Mouse (Mus musculus): ENCODE measurements around the gene Prdm9. TPM values are rescaled to one million over a fixed set of nuclear protein-coding genes. Genes with fewer than 3 reads are reported as not detected.

Prdm9 gene
- polyA plus RNA-seq (2015; fragmentation: Nextera tagmentation; extraction: Ambion mirVana) = 1.2 and 2.2 TPM in 2 replicates

DNA sequence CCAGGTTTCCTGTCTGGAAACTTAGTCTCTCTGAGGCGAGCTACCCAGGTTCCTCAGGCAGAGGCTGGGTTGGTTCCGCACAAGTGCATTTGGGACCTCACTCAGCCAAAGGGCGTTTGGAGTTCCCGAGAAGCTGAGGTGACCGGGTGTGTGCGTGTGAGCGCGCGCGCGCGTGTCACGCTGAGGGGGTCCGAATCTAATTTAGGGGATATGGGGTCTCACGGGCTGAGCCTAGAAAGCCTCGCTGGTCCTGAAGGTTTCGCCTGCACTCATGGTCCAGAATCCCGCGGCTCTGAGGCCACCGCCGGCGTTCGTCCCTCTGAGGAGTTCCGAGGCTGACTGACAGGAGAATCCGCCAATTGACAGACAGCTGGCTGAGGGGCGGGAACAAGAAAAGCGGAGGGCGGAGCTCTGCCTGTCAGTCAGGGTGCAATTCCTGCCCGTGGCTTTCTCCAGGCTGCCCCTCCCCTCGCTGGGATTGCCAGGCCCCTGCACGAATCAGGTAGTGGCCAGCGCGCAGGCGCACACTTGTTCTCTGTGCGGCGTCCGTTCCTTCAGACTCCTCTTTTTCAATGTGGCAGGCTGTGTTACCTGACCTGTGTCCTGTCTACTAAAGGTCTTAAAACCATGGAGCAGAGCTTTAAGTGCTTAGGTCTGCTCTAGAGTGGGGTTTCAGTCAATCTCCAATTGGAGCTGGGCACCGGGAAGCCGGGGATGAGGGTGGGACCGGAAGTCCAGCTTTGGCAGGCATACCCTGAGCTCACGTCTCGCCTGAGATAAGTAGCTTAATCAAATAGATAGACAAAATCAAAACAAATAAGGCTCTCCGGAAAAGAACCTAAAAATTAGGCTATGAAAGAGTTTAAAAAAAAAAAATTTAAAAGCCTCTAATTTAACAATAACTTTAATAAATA is at the start of gene Prdm9:
Gene Prdm9 (minus strand): TSS at position 341 of the 914 bp plus-strand sequence.
- ATAC-seq = peak; percentile 100
- H3K4me2 ChIP-seq (replicated peaks) = peak within 1 kb of the TSS; percentile 90
- peak within 1 kb of the TSS; percentile 92 for H3K27ac ChIP-seq
- H3K9ac ChIP-seq = peak within 1 kb of the TSS; percentile 71
- H3K4me3 ChIP-seq (replicated peaks) = peak within 1 kb of the TSS; percentile 69
- H3K36me3 ChIP-seq = no peaks in the 10 kb centered on the region
- no peaks in the 10 kb centered on the region for H3K4me1 ChIP-seq (replicated peaks)
- WGBS = under 1% methylated on average over 43 of the region's 43 CpGs
- H3K9me3 ChIP-seq = no peaks in the 10 kb centered on the region
- H3K27me3 ChIP-seq (replicated peaks) = 0 out of 2 replicates have a peak, but pooled peaks cover 2% of the 10 kb centered on the region

DNA sequence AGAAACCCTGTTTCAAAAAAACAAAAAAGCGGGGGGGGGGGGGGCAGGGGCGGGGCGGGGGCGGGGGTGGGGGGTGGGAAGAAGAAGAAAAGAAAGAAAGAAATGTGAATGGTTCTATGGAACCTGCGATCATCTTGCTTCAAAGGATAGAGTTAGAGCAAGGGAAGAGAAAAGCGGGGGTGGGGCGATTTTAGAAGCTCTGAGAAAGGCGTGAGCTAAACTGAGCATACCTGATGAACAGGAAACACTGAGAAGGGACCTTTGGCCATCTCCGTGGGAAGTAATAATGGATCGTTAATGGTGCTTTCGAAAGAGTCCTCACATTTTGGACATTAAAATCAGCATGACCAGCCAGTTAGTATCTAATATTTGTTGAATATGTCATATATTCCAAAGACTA is 35.3 kb upstream of the Prdm9 start:
- 86% methylated on average over 7 of the region's 11 CpGs for WGBS
- Histone ChIP-seq H3K9ac (no peak overlapping the region), H3K9me3 (no peaks in the 10 kb centered on the region), H3K4me2 (replicated peaks) (no peak overlapping the region), H3K27me3 (replicated peaks) (no peaks in the 10 kb centered on the region), H3K36me3 (no peaks in the 10 kb centered on the region), H3K27ac (no peak overlapping the region), H3K4me1 (replicated peaks) (no peaks in the 10 kb centered on the region), H3K4me3 (replicated peaks) (no peak overlapping the region)
- ATAC-seq = 0 out of 2 replicates have a peak, but pooled peaks have one; percentile 36

DNA sequence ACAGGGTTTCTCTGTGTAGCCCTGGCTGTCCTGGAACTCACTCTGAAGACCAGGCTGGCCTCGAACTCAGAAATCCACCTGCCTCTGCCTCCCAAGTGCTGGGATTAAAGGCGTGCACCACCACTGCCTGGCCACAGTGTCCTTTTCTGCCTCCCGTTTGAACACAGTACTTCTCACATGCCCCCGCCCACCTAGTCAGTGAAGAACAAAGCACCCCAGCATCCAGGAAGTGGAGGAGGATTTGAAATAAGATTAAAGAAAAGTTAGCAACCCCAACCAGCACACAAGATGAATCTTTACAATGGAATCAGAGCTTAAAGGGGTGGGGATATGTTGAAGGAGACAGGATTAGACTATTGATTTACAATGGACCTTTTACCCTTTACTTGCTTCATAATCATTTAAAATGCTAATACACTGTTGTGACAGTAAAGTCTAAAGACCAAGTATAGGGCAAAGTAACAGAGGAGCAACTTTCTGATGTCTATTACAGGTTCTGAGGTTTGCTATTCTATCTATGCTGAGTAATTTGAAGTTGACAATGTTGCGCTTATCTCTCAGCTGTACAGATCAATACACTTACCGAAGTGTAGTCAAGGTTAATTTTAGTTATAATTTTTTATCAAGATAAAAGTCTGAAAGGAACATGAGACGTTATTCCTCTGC is 27.2 kb upstream of the Prdm9 start:
- Histone ChIP-seq H3K9ac (no peak overlapping the region), H3K9me3 (no peaks in the 10 kb centered on the region), H3K27me3 (replicated peaks) (no peaks in the 10 kb centered on the region), H3K36me3 (no peaks in the 10 kb centered on the region), H3K4me3 (replicated peaks) (no peak overlapping the region), H3K4me1 (replicated peaks) (no peaks in the 10 kb centered on the region), H3K4me2 (replicated peaks) (no peak overlapping the region), H3K27ac (no peak overlapping the region)
- 74% methylated on average over 7 of the region's 7 CpGs for WGBS
- ATAC-seq = peak; percentile 39

DNA sequence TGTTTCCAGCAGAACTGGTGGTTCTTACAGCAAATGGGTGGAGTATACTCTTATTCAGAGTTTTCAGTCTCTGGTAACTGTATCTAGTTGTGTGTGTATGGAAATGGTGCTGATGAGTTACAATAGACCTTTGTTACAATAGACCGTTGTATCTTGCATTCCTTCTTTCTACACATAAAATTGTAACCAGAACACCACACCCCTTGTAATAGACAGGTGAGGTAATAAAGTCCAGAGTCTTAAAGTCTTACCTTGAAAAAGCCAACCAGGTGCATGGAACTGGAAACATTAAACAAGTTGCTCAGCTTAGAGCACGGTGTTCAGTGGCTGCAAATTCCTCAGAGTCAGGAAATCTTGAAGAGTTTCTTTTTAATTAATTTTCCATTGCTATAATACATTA is 24.0 kb upstream of the Prdm9 start:
- Histone ChIP-seq H3K36me3 (no peaks in the 10 kb centered on the region), H3K27me3 (replicated peaks) (no peaks in the 10 kb centered on the region), H3K4me3 (replicated peaks) (no peak overlapping the region), H3K9ac (no peak overlapping the region), H3K4me2 (replicated peaks) (no peak overlapping the region), H3K4me1 (replicated peaks) (no peaks in the 10 kb centered on the region), H3K9me3 (no peaks in the 10 kb centered on the region), H3K27ac (no peak overlapping the region)
- 63% methylated on average over 2 of the region's 2 CpGs for WGBS
- ATAC-seq = peak; percentile 90

DNA sequence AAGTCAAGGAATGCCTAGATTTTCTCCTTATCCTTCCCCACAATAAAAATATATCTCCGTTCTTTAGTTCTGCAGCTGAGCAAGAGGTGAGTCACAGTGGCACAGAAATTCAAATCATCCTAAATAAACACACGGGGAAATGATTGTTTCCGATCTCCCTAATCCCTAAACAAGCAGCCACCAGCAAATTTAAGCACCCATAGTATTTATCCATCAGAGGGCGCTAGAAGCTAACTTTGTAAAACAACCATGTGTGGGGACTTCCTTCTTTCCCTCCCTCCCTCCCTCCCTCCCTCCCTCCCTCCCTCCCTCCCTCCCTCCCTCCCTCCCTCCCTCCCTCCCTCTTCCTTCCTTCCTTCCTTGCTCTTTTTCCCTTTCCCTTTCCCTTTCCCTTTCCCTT is 21.5 kb upstream of the Prdm9 start:
- no peak overlapping the region for H3K9ac ChIP-seq
- H3K36me3 ChIP-seq = no peaks in the 10 kb centered on the region
- no peaks in the 10 kb centered on the region for H3K27me3 ChIP-seq (replicated peaks)
- H3K4me2 ChIP-seq (replicated peaks) = no peak overlapping the region
- H3K27ac ChIP-seq = no peak overlapping the region
- ATAC-seq = no peak
- no peak overlapping the region for H3K4me3 ChIP-seq (replicated peaks)
- no peaks in the 10 kb centered on the region for H3K9me3 ChIP-seq
- WGBS = 24% methylated on average over 4 of the region's 4 CpGs
- H3K4me1 ChIP-seq (replicated peaks) = no peaks in the 10 kb centered on the region

DNA sequence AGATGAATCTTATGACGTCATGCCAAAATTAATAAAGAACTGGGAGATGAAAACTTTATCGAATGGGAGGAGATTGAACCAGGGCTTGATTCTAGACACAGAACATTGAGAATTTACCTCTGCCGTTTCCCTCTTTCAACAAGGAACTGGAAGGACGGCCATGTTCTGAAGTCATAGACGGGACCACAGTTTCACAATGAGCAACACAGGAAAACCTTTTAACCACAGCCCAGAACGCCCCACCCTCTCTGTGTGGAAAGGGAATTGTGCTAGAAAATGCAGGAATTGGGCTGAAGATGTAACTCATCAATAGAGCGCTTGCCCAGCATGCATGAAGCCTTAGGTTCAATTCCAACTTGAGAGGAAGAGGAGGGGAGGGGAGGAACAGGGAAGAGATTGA is 18.9 kb upstream of the Prdm9 start:
- Histone ChIP-seq H3K36me3 (no peaks in the 10 kb centered on the region), H3K4me3 (replicated peaks) (no peak overlapping the region)
- 87% methylated on average over 7 of the region's 7 CpGs for WGBS

DNA sequence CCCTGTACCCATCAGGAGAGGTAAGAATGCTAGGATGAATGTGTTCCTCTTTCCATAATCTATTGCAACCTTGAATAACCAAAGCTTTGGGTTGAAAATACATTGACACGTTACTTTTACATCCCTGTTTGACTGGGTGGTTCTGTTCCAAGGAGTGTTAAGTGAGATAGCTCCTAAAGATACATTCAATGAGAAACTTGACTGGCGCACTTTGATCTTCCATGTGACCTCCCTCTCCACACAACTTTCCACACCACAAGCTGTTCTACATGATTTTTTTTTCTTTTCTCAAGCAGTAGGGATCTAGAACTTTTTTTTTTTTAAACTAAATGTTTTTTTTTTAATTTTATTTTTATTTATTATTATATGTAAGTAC is 15.9 kb upstream of the Prdm9 start:
- ATAC-seq = peak; percentile 59
- Histone ChIP-seq H3K4me2 (replicated peaks) (no peak overlapping the region), H3K27me3 (replicated peaks) (0 out of 2 replicates have a peak, but pooled peaks cover 10% of the 10 kb centered on the region), H3K4me1 (replicated peaks) (no peaks in the 10 kb centered on the region), H3K27ac (no peak overlapping the region), H3K9ac (no peak overlapping the region), H3K36me3 (no peaks in the 10 kb centered on the region), H3K9me3 (no peaks in the 10 kb centered on the region), H3K4me3 (replicated peaks) (no peak overlapping the region)
- WGBS = 81% methylated on average over 2 of the region's 2 CpGs

More for the DNA sequence above, 18.9 kb upstream of the Prdm9 start:
- Histone ChIP-seq H3K4me2 (replicated peaks) (no peak overlapping the region), H3K27me3 (replicated peaks) (0 out of 2 replicates have a peak, but pooled peaks cover 1% of the 10 kb centered on the region), H3K9ac (no peak overlapping the region), H3K9me3 (no peaks in the 10 kb centered on the region), H3K4me1 (replicated peaks) (no peaks in the 10 kb centered on the region), H3K27ac (no peak overlapping the region)
- ATAC-seq = no peak

DNA sequence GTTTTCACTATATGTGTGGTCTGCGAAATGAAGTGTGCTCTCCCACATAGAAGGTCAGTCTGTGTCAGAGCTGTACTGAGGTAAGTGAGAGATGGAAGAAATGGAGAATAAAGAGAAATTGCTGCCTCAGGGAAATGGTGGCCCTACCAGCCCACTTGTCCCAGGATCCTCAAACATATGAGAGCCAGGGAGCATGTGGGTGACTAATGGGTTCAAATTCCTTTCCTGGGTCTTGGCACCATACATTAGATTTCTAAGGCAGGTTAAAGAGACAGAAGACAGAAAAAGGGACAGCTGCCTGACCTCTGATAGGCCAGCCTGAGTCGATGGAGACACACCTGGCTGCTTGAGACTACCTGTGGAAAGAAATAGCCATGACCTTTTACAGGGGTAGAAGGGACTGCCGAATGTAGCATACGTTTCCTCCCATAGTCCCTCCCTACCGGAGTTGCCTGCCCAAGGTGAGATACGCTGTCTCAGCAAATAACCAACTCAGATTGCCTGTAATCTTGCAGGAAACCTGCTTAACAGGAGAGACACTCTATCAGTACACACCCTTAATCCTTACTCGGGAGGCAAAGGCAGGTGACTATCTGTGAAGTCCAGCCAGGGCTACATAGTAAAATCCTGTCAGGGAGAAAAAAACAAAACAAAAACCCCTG is 15.4 kb upstream of the Prdm9 start:
- Histone ChIP-seq H3K9me3 (no peaks in the 10 kb centered on the region), H3K9ac (no peak overlapping the region), H3K4me1 (replicated peaks) (no peaks in the 10 kb centered on the region), H3K36me3 (no peaks in the 10 kb centered on the region), H3K27ac (no peak overlapping the region), H3K27me3 (replicated peaks) (0 out of 2 replicates have a peak, but pooled peaks cover 10% of the 10 kb centered on the region), H3K4me2 (replicated peaks) (no peak overlapping the region), H3K4me3 (replicated peaks) (no peak overlapping the region)
- peak; percentile 86 for ATAC-seq
- 71% methylated on average over 7 of the region's 7 CpGs for WGBS

DNA sequence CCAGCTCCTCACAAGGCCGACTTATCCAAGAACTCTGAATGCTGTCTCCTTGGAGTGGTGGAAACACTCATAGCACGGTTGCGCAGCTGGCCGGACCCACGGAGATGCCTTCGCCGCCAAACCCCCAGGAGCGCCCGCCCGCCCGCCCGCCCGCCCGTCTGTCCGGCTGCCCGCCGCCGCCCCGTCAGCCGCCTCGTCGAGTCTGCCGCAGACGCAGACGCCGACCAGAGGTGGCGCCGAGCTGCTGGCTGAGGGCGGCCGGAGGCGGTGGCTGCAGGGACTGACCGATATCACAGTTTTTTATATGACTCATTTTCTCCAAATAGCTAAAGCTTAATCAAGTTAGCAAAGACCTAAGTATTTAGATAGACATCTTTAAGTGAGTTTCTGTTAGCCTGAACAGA is 13.1 kb upstream of the Prdm9 start:
- 0 out of 2 replicates have a peak, but pooled peaks cover 10% of the 10 kb centered on the region for H3K27me3 ChIP-seq (replicated peaks)
- H3K4me3 ChIP-seq (replicated peaks) = peak overlapping the region; percentile 20
- peak; percentile 73 for ATAC-seq
- peak overlapping the region; percentile 54 for H3K4me2 ChIP-seq (replicated peaks)
- WGBS = 1% methylated on average over 32 of the region's 32 CpGs
- no peaks in the 10 kb centered on the region for H3K4me1 ChIP-seq (replicated peaks)
- no peak overlapping the region for H3K27ac ChIP-seq
- no peak overlapping the region for H3K9ac ChIP-seq
- no peaks in the 10 kb centered on the region for H3K36me3 ChIP-seq
- H3K9me3 ChIP-seq = no peaks in the 10 kb centered on the region

DNA sequence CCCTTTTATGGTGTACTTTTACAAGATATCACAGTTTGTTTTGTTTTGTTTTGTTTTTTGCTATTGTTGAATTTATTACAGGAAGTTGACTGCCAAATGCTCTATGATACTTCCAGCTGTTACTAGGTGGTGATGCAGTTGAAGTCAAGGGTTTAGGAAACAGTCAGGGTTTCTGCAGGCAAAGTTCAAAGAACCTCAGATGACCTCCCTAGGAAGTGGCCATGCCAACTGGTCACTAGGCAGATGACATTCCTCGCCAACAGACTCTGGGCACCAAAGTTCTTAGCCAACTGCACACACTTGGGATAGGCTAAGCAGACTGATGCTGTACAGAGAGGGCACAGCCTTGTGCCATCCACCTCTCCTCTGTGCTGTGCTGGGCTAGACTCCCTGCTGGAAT is 10.9 kb upstream of the Prdm9 start:
- no peaks in the 10 kb centered on the region for H3K36me3 ChIP-seq
- 77% methylated on average over 1 of the region's 1 CpGs for WGBS

DNA sequence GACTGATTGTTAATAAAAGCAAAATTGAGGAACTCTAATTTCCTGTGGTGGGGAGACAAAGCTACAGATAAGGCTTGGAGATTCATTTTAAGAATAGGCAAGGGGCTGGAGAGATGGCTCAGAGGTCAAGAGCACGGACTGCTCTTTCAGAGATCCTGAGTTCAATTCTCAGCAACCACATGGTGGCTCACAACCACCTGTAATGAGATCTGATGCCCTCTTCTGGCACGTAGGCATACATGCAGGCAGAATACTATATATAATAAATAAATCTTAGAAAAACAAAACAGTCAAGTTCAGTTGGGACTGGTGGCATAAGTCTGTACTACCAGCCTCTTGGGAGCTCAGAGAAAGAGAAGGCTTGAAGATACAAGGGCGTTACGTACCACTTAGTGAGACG is 2.8 kb upstream of the Prdm9 start:
- Histone ChIP-seq H3K27ac (no peak overlapping the region), H3K27me3 (replicated peaks) (0 out of 2 replicates have a peak, but pooled peaks cover 2% of the 10 kb centered on the region), H3K9me3 (no peaks in the 10 kb centered on the region), H3K36me3 (no peaks in the 10 kb centered on the region), H3K4me3 (replicated peaks) (no peak overlapping the region), H3K9ac (no peak overlapping the region), H3K4me1 (replicated peaks) (no peaks in the 10 kb centered on the region), H3K4me2 (replicated peaks) (no peak overlapping the region)
- WGBS = 69% methylated on average over 5 of the region's 5 CpGs
- no peak for ATAC-seq

More for the DNA sequence above, 10.9 kb upstream of the Prdm9 start:
- H3K4me3 ChIP-seq (replicated peaks) = no peak overlapping the region
- ATAC-seq = no peak
- 0 out of 2 replicates have a peak, but pooled peaks cover 10% of the 10 kb centered on the region for H3K27me3 ChIP-seq (replicated peaks)
- no peaks in the 10 kb centered on the region for H3K9me3 ChIP-seq
- no peak overlapping the region for H3K9ac ChIP-seq
- no peaks in the 10 kb centered on the region for H3K4me1 ChIP-seq (replicated peaks)
- H3K27ac ChIP-seq = no peak overlapping the region
- no peak overlapping the region for H3K4me2 ChIP-seq (replicated peaks)

DNA sequence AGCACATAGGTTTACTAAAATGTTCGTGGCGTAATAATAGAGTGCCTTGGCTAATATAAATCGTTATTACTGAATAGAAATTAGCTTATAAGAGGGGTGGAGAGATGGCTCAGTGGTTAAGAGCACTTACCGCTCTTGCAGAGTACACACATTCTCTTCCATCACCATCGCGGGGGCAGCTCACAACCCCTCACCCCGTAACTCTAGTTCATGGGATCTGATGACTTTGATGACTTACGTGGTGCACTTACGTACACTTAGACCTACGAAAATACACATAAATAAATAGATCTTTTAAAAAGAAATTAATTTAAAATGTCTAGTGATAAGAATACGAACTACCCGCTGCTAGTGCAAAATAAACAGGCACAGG is 760 bp upstream of the Prdm9 start:
- Histone ChIP-seq H3K36me3 (no peaks in the 10 kb centered on the region), H3K9ac (no peak overlapping the region), H3K4me1 (replicated peaks) (no peaks in the 10 kb centered on the region), H3K27ac (no peak overlapping the region), H3K4me3 (replicated peaks) (peak overlapping the region; percentile 69), H3K27me3 (replicated peaks) (0 out of 2 replicates have a peak, but pooled peaks cover 2% of the 10 kb centered on the region), H3K4me2 (replicated peaks) (peak overlapping the region; percentile 67), H3K9me3 (no peaks in the 10 kb centered on the region)
- 43% methylated on average over 12 of the region's 12 CpGs for WGBS
- no peak for ATAC-seq

Measured in intestine, embryonic 15.5 days (tissue).